Mouse (Mus musculus) embryonic facial prominence, embryonic 11.5 days (tissue): ENCODE measurements around the gene Rad51c. TPM values are rescaled to one million over a fixed set of nuclear protein-coding genes. Genes with fewer than 3 reads are reported as not detected.

Experiments
- ATAC-seq: fragments of 200-750 bp; cut with Nextera tagmentation; replicated peaks from 2 replicates; pipeline ENCODE4 v1.8.0; 2017; ENCODE audit warnings: low read depth; ENCODE audit not compliant: insufficient number of reproducible peaks, low FRiP score, low TSS enrichment
- DNase-seq: peaks from one replicate; pipeline ENCODE4 v3.0.0-alpha.2; 2015; ENCODE audit warnings: low spot score
- H3K27ac ChIP-seq: fragments of 300-500 bp; sonication (generic); replicated peaks from 2 replicates; pipeline ENCODE4 v1.5.1; 2014; ENCODE audit warnings: mild to moderate bottlenecking, low read depth, low read length, control low read depth
- H3K27me3 ChIP-seq: fragments of 300-500 bp; sonication (generic); 2 replicates; pipeline ENCODE4 v1.6.1; 2014; ENCODE audit warnings: mild to moderate bottlenecking, low read length, moderate library complexity, mixed read lengths; ENCODE audit not compliant: control insufficient read depth, insufficient read depth
- H3K36me3 ChIP-seq: fragments of 300-500 bp; sonication (generic); replicated peaks from 2 replicates; pipeline ENCODE4 v1.6.1; 2014; ENCODE audit warnings: low read depth, mild to moderate bottlenecking, low read length, moderate library complexity, mixed read lengths; ENCODE audit not compliant: control insufficient read depth, insufficient read depth
- H3K4me1 ChIP-seq: fragments of 300-500 bp; sonication (generic); 2 replicates; pipeline ENCODE4 v1.6.1; 2014; ENCODE audit warnings: low read length, mixed read lengths; ENCODE audit not compliant: control insufficient read depth, insufficient read depth
- H3K4me2 ChIP-seq: fragments of 300-500 bp; sonication (generic); 2 replicates; pipeline ENCODE4 v1.6.1; 2014; ENCODE audit warnings: low read depth, mild to moderate bottlenecking, control low read depth, low read length, moderate library complexity
- H3K4me3 ChIP-seq: fragments of 300-500 bp; sonication (generic); 2 replicates; pipeline ENCODE4 v1.5.1; 2014; ENCODE audit warnings: low read depth, low read length, control low read depth
- H3K9ac ChIP-seq: fragments of 300-500 bp; sonication (generic); replicated peaks from 2 replicates; pipeline ENCODE4 v1.6.1; 2014; ENCODE audit warnings: mild to moderate bottlenecking, control low read depth, low read length
- H3K9me3 ChIP-seq: fragments of 300-500 bp; sonication (generic); replicated peaks from 2 replicates; pipeline ENCODE4 v1.6.1; 2016; ENCODE audit warnings: mild to moderate bottlenecking, low read length, inconsistent platforms, mixed read lengths; ENCODE audit not compliant: control insufficient read depth
- WGBS: fragments of 180-500 bp; shearing (Covaris S2); extraction: QIAGEN DNeasy Blood & Tissue Kit; methylation state at CpG from one replicate; pipeline ENCODE4 v1.1.7; 2014; 5-methylcytosine and 5-hydroxymethylcytosine counted together
- polyA plus RNA-seq: library from polyadenylated mRNA; unstranded; fragments of >200 nt; fragmentation: Nextera tagmentation; extraction: Ambion mirVana; gene quantifications from 2 replicates; pipeline ENCODE4 v1.2.1, GENCODE M21; 2014

Rad51c gene
- polyA plus RNA-seq, 1 experiment from 2014 or later: 13.5 TPM

- no peak overlapping the region for H3K9ac ChIP-seq
- WGBS: 86% methylated on average over 4 of the region's 4 CpGs
- no peaks in the 10 kb centered on the region for H3K4me1 ChIP-seq
- H3K4me3 ChIP-seq: no peak overlapping the region
- no peaks in the 10 kb centered on the region for H3K9me3 ChIP-seq
- H3K4me2 ChIP-seq: no peak overlapping the region
- no peak overlapping the region for H3K27ac ChIP-seq
- no peaks in the 10 kb centered on the region for H3K27me3 ChIP-seq
- ATAC-seq: no peak
- no peaks in the 10 kb centered on the region for H3K36me3 ChIP-seq
- DNase-seq: no peak
These were observed 20.2 kb downstream of the Rad51c start for GRCm38 (mm10) chr11:87384551-87384950.

GRCm38 (mm10) chr11:87367865-87368580 is 36.7 kb downstream of the Rad51c start:
- no peak overlapping the region for H3K27ac ChIP-seq
- no peak overlapping the region for H3K4me3 ChIP-seq
- no peaks in the 10 kb centered on the region for H3K4me1 ChIP-seq
- no peak for ATAC-seq
- no peak overlapping the region for H3K9ac ChIP-seq
- H3K9me3 ChIP-seq: no peaks in the 10 kb centered on the region
- DNase-seq: no peak
- no peaks in the 10 kb centered on the region for H3K27me3 ChIP-seq
- no peaks in the 10 kb centered on the region for H3K36me3 ChIP-seq
- H3K4me2 ChIP-seq: no peak overlapping the region
- 61% methylated on average over 9 of the region's 9 CpGs for WGBS

- ATAC-seq: no peak
- H3K4me3 ChIP-seq: no peak overlapping the region
- no peak for DNase-seq
- H3K27me3 ChIP-seq: no peaks in the 10 kb centered on the region
- H3K9ac ChIP-seq: no peak overlapping the region
- H3K9me3 ChIP-seq: no peaks in the 10 kb centered on the region
- WGBS: 83% methylated on average over 7 of the region's 7 CpGs
- no peaks in the 10 kb centered on the region for H3K36me3 ChIP-seq
- no peak overlapping the region for H3K27ac ChIP-seq
- H3K4me2 ChIP-seq: no peak overlapping the region
- no peaks in the 10 kb centered on the region for H3K4me1 ChIP-seq
These were observed 37.7 kb downstream of the Rad51c start for GRCm38 (mm10) chr11:87367061-87367460.

- Histone ChIP-seq H3K36me3 (no peaks in the 10 kb centered on the region), H3K4me3 (no peak overlapping the region), H3K4me2 (no peak overlapping the region), H3K9me3 (no peaks in the 10 kb centered on the region), H3K4me1 (no peaks in the 10 kb centered on the region), H3K9ac (no peak overlapping the region), H3K27me3 (no peaks in the 10 kb centered on the region), H3K27ac (no peak overlapping the region)
- WGBS: 90% methylated on average over 5 of the region's 5 CpGs
- no peak for DNase-seq
- no peak for ATAC-seq
These were observed 39.6 kb downstream of the Rad51c start for GRCm38 (mm10) chr11:87365120-87365519.

- peak overlapping the region; percentile 69 for H3K9ac ChIP-seq
- DNase-seq: peak; percentile 3
- WGBS: 18% methylated on average over 10 of the region's 10 CpGs
These were observed 45.5 kb downstream of the Rad51c start for GRCm38 (mm10) chr11:87359262-87359612.

GRCm38 (mm10) chr11:87358331-87359261 is 46.2 kb downstream of the Rad51c start, which contains the start of gene Ppm1e:
Ppm1e (minus strand) TSS chr11:87359023.
- Histone ChIP-seq H3K4me3 (peak within 1 kb of the TSS; percentile 69), H3K4me1 (no peaks in the 10 kb centered on the region), H3K36me3 (no peaks in the 10 kb centered on the region), H3K27ac (no peak within 1 kb of the TSS), H3K4me2 (peak within 1 kb of the TSS; percentile 96), H3K9me3 (no peaks in the 10 kb centered on the region), H3K27me3 (peaks cover 7% of the 10 kb centered on the region), H3K9ac (peak within 1 kb of the TSS; percentile 69)
- WGBS: under 1% methylated on average over 81 of the region's 104 CpGs
- ATAC-seq (peak; percentile 91), DNase-seq (peak; percentile 89)

More at GRCm38 (mm10) chr11:87359262-87359612, 45.5 kb downstream of the Rad51c start:
- Histone ChIP-seq H3K4me1 (no peaks in the 10 kb centered on the region), H3K27ac (no peak overlapping the region), H3K36me3 (no peaks in the 10 kb centered on the region), H3K27me3 (peaks cover 7% of the 10 kb centered on the region), H3K4me3 (peak overlapping the region; percentile 69), H3K4me2 (peak overlapping the region; percentile 96), H3K9me3 (no peaks in the 10 kb centered on the region)
- ATAC-seq: no peak

GRCm38 (mm10) chr11:87357317-87358300 is 47.1 kb downstream of the Rad51c start:
- DNase-seq (peak; percentile 30), ATAC-seq (no peak)
- H3K27me3 ChIP-seq: peaks cover 7% of the 10 kb centered on the region
- no peaks in the 10 kb centered on the region for H3K4me1 ChIP-seq
- WGBS: 7% methylated on average over 31 of the region's 31 CpGs
- H3K27ac ChIP-seq: no peak overlapping the region
- peak overlapping the region; percentile 69 for H3K4me3 ChIP-seq
- peak overlapping the region; percentile 69 for H3K9ac ChIP-seq
- no peaks in the 10 kb centered on the region for H3K36me3 ChIP-seq
- H3K4me2 ChIP-seq: peak overlapping the region; percentile 96
- H3K9me3 ChIP-seq: no peaks in the 10 kb centered on the region
